Mouse (Mus musculus): ENCODE results near the gene Tmtc2. TPM values are rescaled to one million over a fixed set of nuclear protein-coding genes. Genes with fewer than 3 reads are reported as not detected.

Gene Tmtc2
- total RNA-seq, 2 experiments from 2014 or later: 0.97 to 2.1 TPM

DNA sequence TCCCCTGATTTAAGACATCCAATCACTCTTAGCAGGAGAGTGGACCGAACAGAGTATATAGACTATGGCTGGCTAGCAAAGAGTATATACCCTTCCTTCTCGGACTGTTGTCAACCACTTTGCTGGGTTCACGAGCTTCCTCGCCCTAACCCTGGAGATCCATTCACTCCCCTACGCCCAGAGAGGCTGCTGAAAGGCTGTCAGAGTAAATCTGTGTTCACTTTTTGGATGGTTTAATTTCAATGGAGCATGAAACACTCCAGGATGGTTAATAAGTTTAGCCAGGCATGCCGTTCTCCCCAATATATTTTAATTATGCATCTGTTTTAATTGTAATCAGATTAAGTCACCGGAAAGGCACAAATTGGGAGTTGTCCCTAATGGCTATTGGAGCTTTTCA lies 1.9 kb downstream of the Tmtc2 start:
- no peak for TF ChIP-seq CTCF (IDR thresholded peaks at IDR 0.05)
- peak overlapping the region; percentile 88 for H3K4me3 ChIP-seq
- intact Hi-C loops (cut with DNase I): loop anchor here (10.0 kb wide), 1 partner anchor 418 kb away; no protein-coding TSS in a partner anchor
- DNase-seq: no peak
- H3K27ac ChIP-seq: no peak overlapping the region

DNA sequence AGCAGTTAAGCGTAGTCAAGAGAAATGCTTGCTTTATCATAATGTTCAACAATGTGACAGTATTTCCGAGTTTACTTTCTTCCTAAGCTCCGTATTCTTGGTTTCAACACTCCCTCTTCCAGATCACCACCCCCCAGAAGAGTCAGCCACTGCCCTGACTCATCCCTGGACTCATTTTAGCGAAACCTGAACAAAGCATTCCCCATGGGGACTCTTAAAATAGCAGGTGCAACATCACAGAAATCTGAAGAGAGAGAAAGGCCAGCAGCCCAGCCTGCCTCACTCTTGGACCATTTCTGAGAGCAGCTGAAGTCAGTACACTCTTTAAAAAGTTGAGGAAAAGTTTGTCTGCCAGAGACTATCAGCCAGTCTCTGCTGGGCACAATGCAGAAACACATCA lies 2.4 kb downstream of the Tmtc2 start:
- no peak overlapping the region for H3K27ac ChIP-seq
- peak overlapping the region; percentile 88 for H3K4me3 ChIP-seq
- DNase-seq: no peak
- intact Hi-C loops (cut with DNase I): loop anchor here (10.0 kb wide), 1 partner anchor 417 kb away; no protein-coding TSS in a partner anchor
- TF ChIP-seq CTCF (IDR thresholded peaks at IDR 0.05): no peak

- no peak overlapping the region for H3K27ac ChIP-seq
- intact Hi-C loops (cut with DNase I): loop anchor here (10.0 kb wide), 1 partner anchor 416 kb away; no protein-coding TSS in a partner anchor
- no peak for DNase-seq
- H3K4me3 ChIP-seq: no peak overlapping the region
- TF ChIP-seq CTCF (IDR thresholded peaks at IDR 0.05): no peak
Observed at GRCm38 (mm10) chr10:105571019-105571418, 3.2 kb downstream of the Tmtc2 start.

- Histone ChIP-seq H3K27ac (no peak overlapping the region), H3K4me3 (no peak overlapping the region)
- intact Hi-C loops (cut with DNase I): no loop called here
- no peak for DNase-seq
- no peak for TF ChIP-seq CTCF (IDR thresholded peaks at IDR 0.05)
Observed at GRCm38 (mm10) chr10:105569573-105569972, 4.7 kb downstream of the Tmtc2 start.

GRCm38 (mm10) chr10:105567825-105568531 lies 6.3 kb downstream of the Tmtc2 start:
- TF ChIP-seq CTCF (IDR thresholded peaks at IDR 0.05): no peak
- intact Hi-C loops (cut with DNase I): no loop called here

GRCm38 (mm10) chr10:105561548-105561947 lies 12.7 kb downstream of the Tmtc2 start:
- no peak overlapping the region for H3K4me3 ChIP-seq
- DNase-seq: no peak
- no peak overlapping the region for H3K27ac ChIP-seq
- intact Hi-C loops (cut with DNase I): no loop called here
- TF ChIP-seq CTCF (IDR thresholded peaks at IDR 0.05): no peak

More at GRCm38 (mm10) chr10:105567825-105568531, 6.3 kb downstream of the Tmtc2 start:
- Histone ChIP-seq H3K27ac (no peak overlapping the region), H3K4me3 (no peak overlapping the region)
- DNase-seq: no peak

GRCm38 (mm10) chr10:105557581-105557980 lies 16.7 kb downstream of the Tmtc2 start:
- no peak for DNase-seq
- intact Hi-C loops (cut with DNase I): no loop called here
- no peak for TF ChIP-seq CTCF (IDR thresholded peaks at IDR 0.05)
- H3K27ac ChIP-seq: no peak overlapping the region
- no peak overlapping the region for H3K4me3 ChIP-seq

GRCm38 (mm10) chr10:105556890-105557572 lies 17.2 kb downstream of the Tmtc2 start:
- intact Hi-C loops (cut with DNase I): no loop called here
- Histone ChIP-seq H3K4me3 (no peak overlapping the region), H3K27ac (no peak overlapping the region)
- DNase-seq: no peak
- no peak for TF ChIP-seq CTCF (IDR thresholded peaks at IDR 0.05)

- DNase-seq: no peak
- TF ChIP-seq CTCF (IDR thresholded peaks at IDR 0.05): no peak
- Histone ChIP-seq H3K27ac (no peak overlapping the region), H3K4me3 (no peak overlapping the region)
- intact Hi-C loops (cut with DNase I): no loop called here
Observed at GRCm38 (mm10) chr10:105554153-105554552, 20.1 kb downstream of the Tmtc2 start.

- Histone ChIP-seq H3K4me3 (no peak overlapping the region), H3K27ac (no peak overlapping the region)
- DNase-seq: no peak
- TF ChIP-seq CTCF (IDR thresholded peaks at IDR 0.05): no peak
- intact Hi-C loops (cut with DNase I): no loop called here
Observed at GRCm38 (mm10) chr10:105548040-105548439, 26.2 kb downstream of the Tmtc2 start.

GRCm38 (mm10) chr10:105544004-105545003 lies 29.9 kb downstream of the Tmtc2 start:
- Histone ChIP-seq H3K27ac (no peak overlapping the region), H3K4me3 (no peak overlapping the region)
- DNase-seq: no peak
- intact Hi-C loops (cut with DNase I): no loop called here
- no peak for TF ChIP-seq CTCF (IDR thresholded peaks at IDR 0.05)

GRCm38 (mm10) chr10:105542081-105542480 lies 32.2 kb downstream of the Tmtc2 start:
- intact Hi-C loops (cut with DNase I): no loop called here
- no peak for TF ChIP-seq CTCF (IDR thresholded peaks at IDR 0.05)
- H3K27ac ChIP-seq: no peak overlapping the region
- no peak for DNase-seq
- H3K4me3 ChIP-seq: no peak overlapping the region

All from gastrocnemius, adult 2 months (tissue).